Mouse (Mus musculus): ENCODE data around the gene Tmem88. TPM values are rescaled to one million over a fixed set of nuclear protein-coding genes. Genes with fewer than 3 reads are reported as not detected.

Gene Tmem88
- total RNA-seq, 2 experiments from 2014 or later = 2.5 TPM

DNA sequence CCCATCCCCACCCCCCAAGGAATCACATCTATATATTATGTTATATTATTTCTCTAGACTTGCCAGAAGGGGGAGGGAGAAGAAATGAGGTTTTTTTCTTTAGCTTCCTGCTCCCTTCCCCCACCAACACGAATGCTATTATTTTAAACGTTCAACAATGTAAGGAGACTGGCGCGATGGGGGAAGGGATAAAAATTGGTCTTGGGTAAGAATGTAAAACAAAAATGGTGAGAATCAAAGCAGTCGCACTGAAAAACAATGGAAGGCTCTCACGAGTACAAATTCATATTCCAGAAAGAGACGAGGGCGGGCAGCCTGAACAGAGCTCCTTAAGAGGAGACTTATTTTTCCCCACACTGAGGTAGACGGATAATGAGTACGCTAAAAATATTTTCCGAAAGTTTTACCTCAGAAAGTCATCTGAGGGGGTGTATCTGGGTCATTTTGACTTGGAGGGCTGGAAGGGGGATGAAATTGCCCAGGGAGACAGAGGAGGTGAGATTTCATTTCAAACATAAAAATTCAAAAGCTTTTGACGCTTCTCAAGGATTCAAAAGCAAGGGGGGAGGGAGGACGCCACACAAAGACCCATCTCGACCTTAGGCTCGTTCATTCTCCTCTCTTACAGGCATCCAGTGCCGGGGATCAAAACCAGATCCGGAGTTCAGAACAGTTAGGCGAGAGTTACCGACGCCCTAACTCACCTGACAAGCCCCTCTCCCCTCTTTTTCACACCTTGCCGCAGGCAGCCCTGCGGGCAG is 31.0 kb downstream of the Tmem88 start:
- peak in 1 of 2 experiments; percentile 22 for DNase-seq (ENCODE audit: extremely low spot score in 1 of 2, low spot score in 1 of 2)

- DNase-seq (ENCODE audit: extremely low spot score in 1 of 2, low spot score in 1 of 2) = peak; percentile 86 to 93
These were observed 31.7 kb downstream of the Tmem88 start for GRCm38 (mm10) chr11:69366157-69366854.

- DNase-seq (ENCODE audit: extremely low spot score in 1 of 2, low spot score in 1 of 2) = no peak
These were observed 32.3 kb downstream of the Tmem88 start for GRCm38 (mm10) chr11:69365722-69366121.

GRCm38 (mm10) chr11:69364910-69365309 is 33.1 kb downstream of the Tmem88 start:
- peak; percentile 78 to 89 for DNase-seq (ENCODE audit: extremely low spot score in 1 of 2, low spot score in 1 of 2)

- DNase-seq (ENCODE audit: extremely low spot score in 1 of 2, low spot score in 1 of 2) = no peak
These were observed 33.7 kb downstream of the Tmem88 start for GRCm38 (mm10) chr11:69364376-69364775.

- DNase-seq (ENCODE audit: extremely low spot score in 1 of 2, low spot score in 1 of 2) = no peak
These were observed 35.6 kb downstream of the Tmem88 start for GRCm38 (mm10) chr11:69362479-69362878.

DNA sequence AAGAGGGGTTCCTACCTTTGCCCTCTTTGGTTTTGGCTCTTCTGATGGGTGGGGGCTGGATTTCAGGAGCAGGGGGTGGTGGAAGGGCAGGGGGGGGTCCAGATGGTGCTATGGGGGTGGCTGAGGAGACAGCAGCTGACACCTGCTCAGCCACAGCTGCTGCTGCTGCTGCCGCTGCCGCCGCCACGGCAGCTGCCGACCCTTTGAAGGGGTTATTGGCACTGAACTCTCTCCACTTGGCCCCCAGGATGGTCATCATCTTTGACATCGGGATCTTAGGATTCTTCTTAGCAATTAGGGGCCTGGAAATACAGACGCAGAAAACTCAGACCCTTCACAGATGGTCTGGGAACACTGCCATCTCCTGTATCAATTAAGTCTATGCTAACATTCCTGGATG is 36.0 kb downstream of the Tmem88 start:
- DNase-seq (ENCODE audit: extremely low spot score in 1 of 2, low spot score in 1 of 2) = no peak

GRCm38 (mm10) chr11:69357690-69358089 is 40.3 kb downstream of the Tmem88 start:
- no peak for DNase-seq (ENCODE audit: extremely low spot score in 1 of 2, low spot score in 1 of 2)

DNA sequence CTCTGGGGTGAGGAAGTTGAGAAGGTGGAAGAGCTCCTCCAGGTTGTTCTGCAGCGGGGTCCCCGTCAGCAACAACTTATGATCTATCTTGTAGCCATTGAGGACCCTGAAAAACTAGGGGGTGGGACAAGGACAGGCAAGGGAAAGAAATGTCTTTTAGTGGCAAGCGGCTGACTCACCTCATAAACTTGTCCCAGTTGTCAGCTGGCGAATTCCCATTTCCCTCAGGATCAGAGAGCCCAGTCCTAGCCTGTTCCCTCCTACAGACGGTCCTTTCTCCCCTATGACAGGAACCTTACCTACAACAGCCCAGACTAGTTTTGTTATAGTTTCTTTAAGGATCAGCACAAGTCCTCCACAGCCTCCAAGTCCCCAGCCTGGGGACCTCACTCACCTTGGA is 41.5 kb downstream of the Tmem88 start:
- DNase-seq (ENCODE audit: extremely low spot score in 1 of 2, low spot score in 1 of 2) = no peak

Other genes with a start within 250 kb of the Tmem88 start
- gene Alox12b, start 241.2 kb downstream of the Tmem88 start, total RNA-seq (2021) = 1 to 10 TPM; 4.0 to 7.2 TPM
- gene Alox8, start 200.4 kb downstream of the Tmem88 start, total RNA-seq (2021) = 1 to 10 TPM; 6.0 to 8.2 TPM
- 1 to 10 TPM; 1.7 TPM for gene Gucy2e, start 161.2 kb downstream of the Tmem88 start, total RNA-seq (2021)
- 10 to 100 TPM; 11.2 to 15.6 TPM for gene Cntrob, start 74.5 kb downstream of the Tmem88 start, total RNA-seq (2021)
- 10 to 100 TPM; 63.5 to 68.4 TPM for gene Trappc1, start 74.3 kb downstream of the Tmem88 start, total RNA-seq (2021)
- 10 to 100 TPM; 23.3 to 24.4 TPM for gene Kcnab3, start 72.0 kb downstream of the Tmem88 start, total RNA-seq (2021)
- gene Rnf227, start 57.8 kb downstream of the Tmem88 start, total RNA-seq (2021) = 100 to 1,000 TPM; 103 to 110 TPM
- gene Chd3, start 28.8 kb downstream of the Tmem88 start, total RNA-seq (2021) = 100 to 1,000 TPM; 504 to 538 TPM
- gene Naa38, start 2.7 kb downstream of the Tmem88 start, total RNA-seq (2021) = 100 to 1,000 TPM; 100 to 116 TPM
- 10 to 100 TPM; 40.8 to 43.6 TPM for gene Cyb5d1, start 2.6 kb downstream of the Tmem88 start, total RNA-seq (2021)
- 10 to 100 TPM; 28.5 to 41.2 TPM for gene Kdm6b, start 15.4 kb upstream of the Tmem88 start, total RNA-seq (2021)
- gene Dnah2, start 150.9 kb upstream of the Tmem88 start, total RNA-seq (2021) = 1 to 10 TPM; 3.5 to 8.0 TPM
- gene Efnb3, start 162.0 kb upstream of the Tmem88 start, total RNA-seq (2021) = 100 to 1,000 TPM; 134 to 139 TPM
- gene Wrap53, start 182.0 kb upstream of the Tmem88 start, total RNA-seq (2021) = 10 to 100 TPM; 11.7 to 12.5 TPM
- 10 to 100 TPM; 24.3 to 29.8 TPM for gene Trp53, start 182.1 kb upstream of the Tmem88 start, total RNA-seq (2021)
- 100 to 1,000 TPM; 394 to 472 TPM for gene Atp1b2, start 207.7 kb upstream of the Tmem88 start, total RNA-seq (2021)
- not detected for gene Shbg, start 219.7 kb upstream of the Tmem88 start, total RNA-seq (2021)
- gene Sat2, start 223.8 kb upstream of the Tmem88 start, total RNA-seq (2021) = 10 to 100 TPM; 15.5 to 15.8 TPM
- 100 to 1,000 TPM; 124 to 131 TPM for gene Fxr2, start 234.8 kb upstream of the Tmem88 start, total RNA-seq (2021)